Mouse (Mus musculus) heart, embryonic 14.5 days (tissue): ENCODE measurements around the gene Rpa1. TPM values are rescaled to one million over a fixed set of nuclear protein-coding genes. Genes with fewer than 3 reads are reported as not detected.

Source experiments
- ATAC-seq: fragments of 200-750 bp; cut with Nextera tagmentation; 2 replicates; pipeline ENCODE4 v1.8.0; 2017; ENCODE audit warnings: low read depth, moderate TSS enrichment; ENCODE audit not compliant: insufficient number of reproducible peaks, insufficient read depth, low FRiP score
- H3K27ac ChIP-seq, 2 experiments: fragments of 200-500 bp in 1 of 2; fragments of 300-500 bp in 1 of 2; sonication (generic) in 1 of 2; replicated peaks in 1 of 2; 2 replicates each; pipeline ENCODE4 v1.5.1; 2012 to 2014; ENCODE audit warnings: low read depth in 2 of 2, low read length in 2 of 2, control low read depth in 1 of 2, mild to moderate bottlenecking in 1 of 2, mixed read lengths in 1 of 2; ENCODE audit not compliant: control insufficient read depth in 1 of 2, insufficient read depth in 1 of 2
- H3K27me3 ChIP-seq: fragments of 300-500 bp; sonication (generic); 2 replicates; pipeline ENCODE4 v1.6.1; 2014; ENCODE audit warnings: mild to moderate bottlenecking, low read length, control low read depth; ENCODE audit not compliant: control insufficient read depth, insufficient read depth
- H3K36me3 ChIP-seq: fragments of 300-500 bp; sonication (generic); 2 replicates; pipeline ENCODE4 v1.6.1; 2014; ENCODE audit warnings: mild to moderate bottlenecking, control low read depth, low read length, mixed read lengths; ENCODE audit not compliant: control insufficient read depth, insufficient read depth
- H3K4me1 ChIP-seq, 2 experiments: fragments of 200-500 bp in 1 of 2; fragments of 300-500 bp in 1 of 2; sonication (generic) in 1 of 2; 2 replicates each; pipeline ENCODE4 v1.6.1; 2012 to 2014; ENCODE audit warnings: low read length in 2 of 2, control low read depth in 1 of 2, mixed read lengths in 1 of 2; ENCODE audit not compliant: control insufficient read depth in 2 of 2, insufficient read depth in 2 of 2
- H3K4me2 ChIP-seq: fragments of 300-500 bp; sonication (generic); 2 replicates; pipeline ENCODE4 v1.6.1; 2014; ENCODE audit warnings: mild to moderate bottlenecking, low read length
- H3K4me3 ChIP-seq, 2 experiments: fragments of 200-500 bp in 1 of 2; fragments of 300-500 bp in 1 of 2; sonication (generic) in 1 of 2; 2 replicates each; pipeline ENCODE4 v1.5.1; 2012 to 2014; ENCODE audit warnings: low read length in 2 of 2, mild to moderate bottlenecking in 2 of 2, control low read depth in 1 of 2, low read depth in 1 of 2, moderate library complexity in 1 of 2; ENCODE audit not compliant: control insufficient read depth in 1 of 2, insufficient read depth in 1 of 2
- H3K9ac ChIP-seq: fragments of 300-500 bp; sonication (generic); 2 replicates; pipeline ENCODE4 v1.6.1; 2014; ENCODE audit warnings: mild to moderate bottlenecking, low read length
- H3K9me3 ChIP-seq: fragments of 300-500 bp; sonication (generic); 2 replicates; pipeline ENCODE4 v1.6.1; 2016; ENCODE audit warnings: low read length, control low read depth; ENCODE audit not compliant: control insufficient read depth
- WGBS: fragments of 180-500 bp; shearing (Covaris S2); extraction: QIAGEN DNeasy Blood & Tissue Kit; methylation state at CpG from one replicate; pipeline ENCODE4 v1.1.7; 2014; 5-methylcytosine and 5-hydroxymethylcytosine counted together
- polyA plus RNA-seq: library from polyadenylated mRNA; unstranded; fragments of >200 nt; fragmentation: Nextera tagmentation; extraction: Ambion mirVana; gene quantifications from 2 replicates; pipeline ENCODE4 v1.2.1, GENCODE M21; 2014

Rpa1 gene
- polyA plus RNA-seq, 1 experiment from 2014 or later: 82.8 TPM

DNA sequence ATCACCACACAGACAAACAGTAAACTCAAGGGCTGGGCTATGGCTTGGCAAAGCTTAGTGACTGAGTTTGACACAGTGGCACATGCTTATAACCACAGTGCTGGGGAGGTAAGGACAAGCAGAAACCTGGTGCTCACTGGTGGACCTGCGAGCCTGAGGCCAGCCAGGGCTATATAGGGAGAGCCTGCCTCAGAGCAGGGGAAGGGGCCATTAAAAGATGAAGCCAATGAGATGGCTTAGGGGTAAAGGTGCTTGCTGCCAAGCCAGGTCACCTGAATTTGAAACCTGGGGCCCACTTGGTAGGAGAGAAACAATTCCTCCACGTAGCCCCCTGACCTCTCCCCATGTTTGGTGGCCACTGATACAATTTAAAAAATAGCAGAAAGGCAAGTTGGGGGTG lies 5.0 kb downstream of the Rpa1 start:
- no peak for ATAC-seq
- H3K27ac ChIP-seq: no peak overlapping the region
- H3K9me3 ChIP-seq: no peaks in the 10 kb centered on the region
- WGBS: 94% methylated on average over 2 of the region's 2 CpGs
- no peak overlapping the region for H3K4me2 ChIP-seq
- H3K27me3 ChIP-seq: no peaks in the 10 kb centered on the region
- no peak overlapping the region for H3K4me3 ChIP-seq
- peaks cover 37% of the 10 kb centered on the region for H3K36me3 ChIP-seq
- H3K9ac ChIP-seq: no peak overlapping the region
- peaks cover 2 to 14% of the 10 kb centered on the region in 2 experiments; a peak in 2 of 4 replicates for H3K4me1 ChIP-seq

DNA sequence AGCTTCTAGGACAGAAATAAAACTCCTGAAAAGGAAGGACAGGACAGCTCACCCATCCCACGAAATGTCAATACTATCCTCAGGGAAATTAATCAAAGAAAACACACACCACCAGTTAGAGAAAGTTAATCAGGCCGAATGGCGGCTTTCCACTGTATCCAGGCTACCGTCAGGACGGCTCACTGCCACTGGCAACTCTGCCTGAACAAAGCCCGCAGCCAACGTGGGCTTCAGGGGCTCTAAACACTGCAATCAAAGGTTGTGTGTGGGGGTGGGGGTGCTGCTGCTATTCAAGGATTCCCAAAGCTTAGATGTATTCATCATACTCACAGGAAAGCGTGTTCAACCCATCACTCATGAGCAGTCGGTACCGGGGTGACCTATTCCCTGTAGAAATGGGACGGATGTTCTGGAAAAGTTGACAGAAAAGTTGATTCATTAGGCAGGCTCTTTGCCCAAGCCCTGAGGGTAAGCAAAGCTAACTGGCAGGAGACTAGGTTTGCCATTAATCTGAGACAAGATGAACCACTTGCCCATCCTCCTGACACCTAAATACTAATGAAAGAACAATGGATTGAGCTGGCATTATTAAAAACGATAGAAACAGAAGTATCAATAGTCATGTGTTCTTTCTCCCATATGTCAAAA lies 7.3 kb downstream of the Rpa1 start:
- Histone ChIP-seq H3K9me3 (no peaks in the 10 kb centered on the region), H3K4me2 (no peak overlapping the region), H3K27me3 (no peaks in the 10 kb centered on the region), H3K4me1 (peaks cover 2 to 9% of the 10 kb centered on the region in 2 experiments; a peak in 1 of 4 replicates), H3K9ac (no peak overlapping the region), H3K27ac (no peak overlapping the region), H3K36me3 (peaks cover 58% of the 10 kb centered on the region), H3K4me3 (no peak overlapping the region)
- WGBS: 87% methylated on average over 12 of the region's 12 CpGs
- no peak for ATAC-seq

- H3K36me3 ChIP-seq: peaks cover 64% of the 10 kb centered on the region
- H3K9ac ChIP-seq: no peak overlapping the region
- 77% methylated on average over 14 of the region's 14 CpGs for WGBS
- no peak overlapping the region for H3K4me2 ChIP-seq
- H3K9me3 ChIP-seq: no peaks in the 10 kb centered on the region
- H3K4me1 ChIP-seq: peaks cover 2 to 9% of the 10 kb centered on the region in 2 experiments; a peak in 1 of 4 replicates
- no peak overlapping the region for H3K4me3 ChIP-seq
- no peak for ATAC-seq
- H3K27me3 ChIP-seq: no peaks in the 10 kb centered on the region
- H3K27ac ChIP-seq: no peak overlapping the region
Measured at GRCm38 (mm10) chr11:75340076-75340475, 8.0 kb downstream of the Rpa1 start.

- H3K4me1 ChIP-seq: peaks cover 2 to 7% of the 10 kb centered on the region in 2 experiments; a peak in 1 of 4 replicates
- no peaks in the 10 kb centered on the region for H3K27me3 ChIP-seq
- peaks cover 79% of the 10 kb centered on the region for H3K36me3 ChIP-seq
- WGBS: 90% methylated on average over 7 of the region's 7 CpGs
- no peak overlapping the region for H3K4me3 ChIP-seq
- no peak overlapping the region for H3K27ac ChIP-seq
- H3K9ac ChIP-seq: no peak overlapping the region
- no peaks in the 10 kb centered on the region for H3K9me3 ChIP-seq
- no peak overlapping the region for H3K4me2 ChIP-seq
- ATAC-seq: no peak
Measured at GRCm38 (mm10) chr11:75337246-75337645, 10.9 kb downstream of the Rpa1 start.

DNA sequence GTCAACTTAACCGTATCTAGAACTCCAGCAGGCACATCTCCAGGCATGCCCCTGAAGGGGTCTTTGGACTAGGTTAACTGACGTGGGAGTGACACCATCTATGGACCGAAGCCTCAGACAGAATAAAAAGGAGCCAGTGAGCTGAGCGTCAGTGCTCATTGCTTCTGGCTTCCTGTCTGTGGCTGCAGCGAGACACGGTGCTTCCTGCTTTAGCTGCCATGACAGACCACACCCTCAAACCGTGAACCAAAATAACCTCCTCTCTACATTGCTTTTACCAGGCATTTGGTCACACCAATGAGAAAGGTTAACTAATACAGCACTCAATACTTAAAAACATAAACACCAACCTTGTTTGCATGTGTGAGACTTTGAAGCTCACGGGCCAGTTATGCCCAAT lies 11.4 kb downstream of the Rpa1 start:
- Histone ChIP-seq H3K4me2 (no peak overlapping the region), H3K4me3 (no peak overlapping the region), H3K4me1 (peaks cover 2 to 7% of the 10 kb centered on the region in 2 experiments; a peak in 1 of 4 replicates), H3K27ac (no peak overlapping the region), H3K9ac (no peak overlapping the region), H3K27me3 (no peaks in the 10 kb centered on the region), H3K9me3 (no peaks in the 10 kb centered on the region), H3K36me3 (peaks cover 79% of the 10 kb centered on the region)
- 68% methylated on average over 8 of the region's 8 CpGs for WGBS
- ATAC-seq: no peak

DNA sequence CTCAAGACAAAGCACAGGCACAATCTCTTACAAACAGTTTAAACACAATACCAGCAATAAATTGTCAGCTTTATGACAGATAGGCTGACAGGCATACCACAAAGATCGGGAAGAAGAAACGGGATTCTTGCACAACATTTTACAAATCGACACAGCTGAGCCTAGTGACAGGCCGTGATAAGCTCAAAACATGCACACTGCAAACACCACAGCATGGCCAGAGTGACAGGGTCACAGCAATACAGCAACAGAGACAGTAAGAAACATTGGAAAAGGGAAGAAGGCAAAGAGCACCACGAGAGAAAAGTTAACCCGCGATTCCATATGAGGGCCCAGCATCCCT lies 22.2 kb downstream of the Rpa1 start:
- WGBS: 59% methylated on average over 7 of the region's 7 CpGs
- H3K4me3 ChIP-seq: no peak overlapping the region

DNA sequence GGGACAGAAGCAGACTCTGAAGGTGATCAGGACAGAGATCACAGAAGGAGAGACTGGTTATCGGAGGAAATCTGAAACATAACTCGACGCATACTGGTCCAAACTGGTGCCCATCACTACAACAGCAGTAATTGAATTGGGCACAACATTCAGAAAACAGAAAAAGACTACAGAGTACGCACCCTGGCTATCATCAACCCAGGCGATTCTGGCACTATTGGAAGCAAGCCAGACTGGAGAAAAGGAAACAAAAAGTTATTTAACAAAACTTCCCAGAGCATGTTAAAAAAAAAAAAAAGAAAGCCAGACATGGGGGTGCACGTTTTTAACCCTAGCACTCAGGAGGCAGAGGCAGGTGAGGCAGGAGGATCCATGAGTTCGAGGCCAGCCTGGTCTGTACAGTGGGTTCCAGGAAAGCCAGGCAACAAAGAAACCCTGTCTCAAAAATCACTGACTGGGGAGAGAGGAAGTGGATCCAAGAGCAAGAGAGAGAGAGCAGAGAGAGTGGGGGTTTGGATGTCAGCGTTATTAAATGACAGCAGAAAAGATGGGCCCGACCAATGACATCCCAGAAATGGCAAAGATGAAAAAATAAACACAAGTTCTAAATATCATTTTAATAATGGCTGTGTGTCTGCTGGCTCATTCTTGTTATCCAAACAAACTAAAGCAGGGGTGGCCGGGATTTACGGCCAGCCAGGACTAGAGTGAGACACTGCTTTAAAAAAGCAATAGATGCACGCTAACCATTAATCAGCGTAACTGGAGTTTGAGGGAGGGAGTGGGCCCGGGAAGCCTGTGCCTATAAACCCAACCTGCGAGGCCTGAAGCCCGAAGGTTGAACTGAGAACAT lies 22.8 kb downstream of the Rpa1 start:
- H3K9me3 ChIP-seq: no peaks in the 10 kb centered on the region
- H3K9ac ChIP-seq: no peak overlapping the region
- peaks cover 0 to 6% of the 10 kb centered on the region in 2 experiments; a peak in 1 of 4 replicates for H3K4me1 ChIP-seq
- WGBS: 73% methylated on average over 16 of the region's 16 CpGs
- no peak overlapping the region for H3K27ac ChIP-seq
- ATAC-seq: no peak
- H3K27me3 ChIP-seq: no peaks in the 10 kb centered on the region
- H3K36me3 ChIP-seq: peaks cover 19% of the 10 kb centered on the region
- H3K4me3 ChIP-seq: no peak overlapping the region
- no peak overlapping the region for H3K4me2 ChIP-seq

More for the DNA sequence above, 22.2 kb downstream of the Rpa1 start:
- Histone ChIP-seq H3K4me2 (no peak overlapping the region), H3K36me3 (peaks cover 23% of the 10 kb centered on the region), H3K9ac (no peak overlapping the region), H3K4me1 (peaks cover 0 to 6% of the 10 kb centered on the region in 2 experiments; a peak in 1 of 4 replicates), H3K27me3 (no peaks in the 10 kb centered on the region), H3K27ac (no peak overlapping the region), H3K9me3 (no peaks in the 10 kb centered on the region)
- ATAC-seq: no peak
